Mouse (Mus musculus) heart, embryonic 13.5 days (tissue): ENCODE measurements around the gene Crebbp. TPM values are rescaled to one million over a fixed set of nuclear protein-coding genes. Genes with fewer than 3 reads are reported as not detected.

Experiments used
- ATAC-seq: fragments of 200-750 bp; cut with Nextera tagmentation; 2 replicates; pipeline ENCODE4 v1.8.0; 2017; ENCODE audit warnings: moderate TSS enrichment; ENCODE audit not compliant: insufficient number of reproducible peaks, low FRiP score, low TSS enrichment; ENCODE audit errors: extremely low read depth
- H3K27ac ChIP-seq: fragments of 300-500 bp; sonication (generic); replicated peaks from 2 replicates; pipeline ENCODE4 v1.5.1; 2015; ENCODE audit warnings: moderate library complexity, mild to moderate bottlenecking, inconsistent platforms
- H3K27me3 ChIP-seq: fragments of 300-500 bp; sonication (generic); replicated peaks from 2 replicates; pipeline ENCODE4 v1.6.1; 2015; ENCODE audit warnings: mild to moderate bottlenecking, inconsistent platforms
- H3K36me3 ChIP-seq: fragments of 300-500 bp; sonication (generic); 2 replicates; pipeline ENCODE4 v1.6.1; 2015; ENCODE audit warnings: mild to moderate bottlenecking, inconsistent platforms
- H3K4me1 ChIP-seq: fragments of 300-500 bp; sonication (generic); 2 replicates; pipeline ENCODE4 v1.6.1; 2015; ENCODE audit warnings: inconsistent platforms
- H3K4me2 ChIP-seq: fragments of 300-500 bp; sonication (generic); 2 replicates; pipeline ENCODE4 v1.6.1; 2015; ENCODE audit warnings: inconsistent platforms, mild to moderate bottlenecking, moderate library complexity
- H3K4me3 ChIP-seq: fragments of 300-500 bp; sonication (generic); 2 replicates; pipeline ENCODE4 v1.5.1; 2015; ENCODE audit warnings: moderate library complexity, mild to moderate bottlenecking, inconsistent platforms
- H3K9ac ChIP-seq: fragments of 300-500 bp; sonication (generic); 2 replicates; pipeline ENCODE4 v1.6.1; 2015; ENCODE audit warnings: inconsistent platforms, mild to moderate bottlenecking, moderate library complexity
- H3K9me3 ChIP-seq: fragments of 300-500 bp; sonication (generic); 2 replicates; pipeline ENCODE4 v1.6.1; 2016; ENCODE audit warnings: inconsistent platforms
- WGBS: fragments of 180-500 bp; shearing (Covaris S2); methylation state at CpG from one replicate; pipeline ENCODE4 v1.1.7; 2015; ENCODE audit warnings: mixed read lengths; 5-methylcytosine and 5-hydroxymethylcytosine counted together
- polyA plus RNA-seq: library from polyadenylated mRNA; unstranded; fragments of >200 nt; fragmentation: Nextera tagmentation; extraction: Ambion mirVana; gene quantifications from 2 replicates; pipeline ENCODE4 v1.2.1, GENCODE M21; 2015

Crebbp gene
- polyA plus RNA-seq, 1 experiment from 2014 or later: 20.9 TPM

DNA sequence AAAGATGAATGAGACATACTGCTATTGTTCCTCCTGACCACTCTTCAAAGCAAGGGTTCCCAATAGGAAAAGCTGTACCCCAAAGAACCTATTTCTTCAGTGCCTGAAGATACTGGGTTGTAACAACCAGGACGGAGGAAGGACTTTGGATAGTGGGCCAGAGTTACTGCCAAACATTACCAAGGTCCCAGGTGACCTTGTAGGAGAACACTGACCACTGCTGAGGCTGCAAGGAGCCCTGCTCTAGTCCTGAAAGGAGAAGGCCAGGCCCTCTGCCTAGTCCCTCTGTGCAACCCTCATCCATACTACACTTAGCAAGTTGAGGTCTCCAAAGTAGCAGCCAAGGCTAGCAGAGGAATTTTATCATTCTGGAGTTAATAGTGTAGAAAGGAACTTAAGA lies 60.7 kb downstream of the Crebbp start:
- Histone ChIP-seq H3K9ac (no peak overlapping the region), H3K27ac (no peak overlapping the region), H3K9me3 (no peaks in the 10 kb centered on the region), H3K27me3 (no peaks in the 10 kb centered on the region), H3K4me3 (no peak overlapping the region), H3K36me3 (peaks cover 33% of the 10 kb centered on the region), H3K4me1 (peaks cover 50% of the 10 kb centered on the region), H3K4me2 (no peak overlapping the region)
- ATAC-seq: no peak
- 83% methylated on average over 1 of the region's 1 CpGs for WGBS

- WGBS: 71% methylated on average over 6 of the region's 6 CpGs
- Histone ChIP-seq H3K9me3 (no peaks in the 10 kb centered on the region), H3K9ac (no peak overlapping the region), H3K27ac (no peak overlapping the region), H3K4me2 (no peak overlapping the region), H3K36me3 (peaks cover 43% of the 10 kb centered on the region), H3K4me3 (no peak overlapping the region), H3K4me1 (no peaks in the 10 kb centered on the region), H3K27me3 (no peaks in the 10 kb centered on the region)
- no peak for ATAC-seq
Measured at GRCm38 (mm10) chr16:4138541-4138940, 75.3 kb downstream of the Crebbp start.

DNA sequence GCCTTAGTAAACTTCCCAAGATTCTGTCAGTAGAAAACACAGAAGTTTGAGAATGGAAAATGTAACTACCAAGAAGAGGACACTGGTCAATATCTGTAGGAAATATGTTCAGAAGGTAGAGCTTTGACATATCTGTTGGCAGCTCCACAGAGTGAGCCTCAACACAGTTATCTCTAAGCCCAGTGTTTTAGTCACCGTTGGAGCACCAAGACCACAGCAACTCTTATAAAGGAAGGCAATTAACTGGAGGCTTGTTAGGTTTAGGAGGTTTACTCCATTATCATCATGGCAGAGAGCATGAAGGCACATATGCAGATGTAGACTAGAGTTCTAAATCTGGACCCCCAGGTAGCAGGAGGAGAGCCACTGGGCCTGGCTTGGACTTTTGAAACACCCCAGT lies 80.0 kb downstream of the Crebbp start:
- Histone ChIP-seq H3K27ac (no peak overlapping the region), H3K27me3 (no peaks in the 10 kb centered on the region), H3K4me3 (no peak overlapping the region), H3K4me1 (no peaks in the 10 kb centered on the region), H3K9me3 (no peaks in the 10 kb centered on the region), H3K36me3 (peaks cover 51% of the 10 kb centered on the region), H3K9ac (no peak overlapping the region), H3K4me2 (no peak overlapping the region)
- no peak for ATAC-seq
- WGBS: 65% methylated on average over 1 of the region's 1 CpGs

GRCm38 (mm10) chr16:4128894-4129293 lies 84.9 kb downstream of the Crebbp start:
- Histone ChIP-seq H3K27ac (no peak overlapping the region), H3K4me1 (no peaks in the 10 kb centered on the region), H3K9ac (no peak overlapping the region), H3K36me3 (peaks cover 57% of the 10 kb centered on the region), H3K4me3 (no peak overlapping the region), H3K9me3 (no peaks in the 10 kb centered on the region), H3K27me3 (no peaks in the 10 kb centered on the region), H3K4me2 (no peak overlapping the region)
- ATAC-seq: no peak
- WGBS: 84% methylated on average over 1 of the region's 1 CpGs

- Histone ChIP-seq H3K4me2 (no peak overlapping the region), H3K4me1 (peaks cover 16% of the 10 kb centered on the region), H3K4me3 (no peak overlapping the region), H3K27ac (peak overlapping the region; percentile 61), H3K9ac (no peak overlapping the region), H3K27me3 (no peaks in the 10 kb centered on the region), H3K9me3 (no peaks in the 10 kb centered on the region), H3K36me3 (peaks cover 94% of the 10 kb centered on the region)
- peak; percentile 25; the same call in 1 of the 2 replicates for ATAC-seq
- WGBS: 46% methylated on average over 4 of the region's 4 CpGs
Measured at GRCm38 (mm10) chr16:4117072-4117471, 96.7 kb downstream of the Crebbp start.

DNA sequence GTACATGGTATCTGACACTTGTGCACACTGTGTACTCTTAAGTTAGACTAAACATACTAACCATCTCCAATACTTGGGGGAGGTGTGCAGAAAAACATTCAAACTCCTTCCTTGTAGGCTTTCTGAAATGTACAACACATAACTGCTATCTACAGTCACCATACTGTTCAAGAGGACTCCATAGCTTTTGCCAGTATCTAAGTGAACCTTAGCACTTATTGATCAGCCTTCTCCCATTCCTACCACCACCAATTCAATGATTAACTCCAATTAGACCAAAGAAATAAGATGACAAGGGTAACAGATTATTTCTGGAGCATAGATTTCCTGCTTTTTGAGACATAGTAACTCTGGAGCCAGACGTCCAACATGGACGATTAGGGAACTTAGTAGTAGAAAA lies 113.4 kb downstream of the Crebbp start:
- Histone ChIP-seq H3K27ac (no peak overlapping the region), H3K36me3 (peaks cover 79% of the 10 kb centered on the region), H3K9ac (no peak overlapping the region), H3K4me3 (no peak overlapping the region), H3K9me3 (no peaks in the 10 kb centered on the region), H3K4me2 (no peak overlapping the region), H3K4me1 (no peaks in the 10 kb centered on the region), H3K27me3 (no peaks in the 10 kb centered on the region)
- ATAC-seq: no peak
- WGBS: 85% methylated on average over 2 of the region's 2 CpGs

DNA sequence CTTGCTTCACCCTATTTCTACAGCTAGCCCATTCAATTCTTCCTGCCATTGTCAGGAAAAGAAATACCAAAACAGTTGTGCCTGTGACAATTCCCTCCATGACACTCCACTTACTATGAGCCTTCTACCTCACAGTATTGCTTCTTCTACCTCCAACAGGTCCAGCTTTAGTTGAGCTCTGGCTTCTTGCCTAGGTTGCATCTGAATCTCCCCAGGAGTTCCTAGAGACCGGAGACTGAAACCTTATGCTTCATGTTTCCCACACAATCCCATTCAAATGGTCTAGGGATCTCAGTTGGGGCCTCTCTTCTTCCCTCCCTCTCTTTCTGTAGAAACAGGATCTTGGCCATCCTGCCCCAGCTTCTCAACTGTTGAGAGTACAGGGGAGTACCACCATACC lies 116.3 kb downstream of the Crebbp start:
- H3K9ac ChIP-seq: no peak overlapping the region
- no peak overlapping the region for H3K27ac ChIP-seq
- no peak overlapping the region for H3K4me2 ChIP-seq
- no peaks in the 10 kb centered on the region for H3K27me3 ChIP-seq
- H3K4me1 ChIP-seq: no peaks in the 10 kb centered on the region
- no peak overlapping the region for H3K4me3 ChIP-seq
- ATAC-seq: no peak
- H3K9me3 ChIP-seq: no peaks in the 10 kb centered on the region
- peaks cover 87% of the 10 kb centered on the region for H3K36me3 ChIP-seq
- WGBS: 97% methylated on average over 1 of the region's 1 CpGs

DNA sequence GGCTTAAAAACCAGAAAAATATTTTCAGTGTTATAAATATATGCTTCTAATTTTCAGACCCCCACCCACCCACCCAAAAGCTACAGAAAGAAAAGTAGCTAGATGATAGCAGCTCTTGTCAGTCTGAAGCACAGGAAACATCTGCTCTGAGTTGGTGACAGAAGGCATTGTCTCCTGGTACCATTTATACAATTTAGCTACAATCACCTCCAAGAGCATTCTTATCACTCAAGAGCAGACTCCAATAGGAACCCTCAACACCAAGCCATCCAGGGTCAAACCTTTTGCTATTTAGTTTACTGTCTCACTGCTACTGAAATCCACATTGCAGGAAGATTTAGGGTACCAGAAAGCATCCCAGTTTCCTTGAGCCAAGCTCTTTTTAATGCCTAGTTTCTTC lies 116.9 kb downstream of the Crebbp start:
- Histone ChIP-seq H3K27me3 (no peaks in the 10 kb centered on the region), H3K36me3 (peaks cover 94% of the 10 kb centered on the region), H3K9me3 (no peaks in the 10 kb centered on the region), H3K27ac (no peak overlapping the region), H3K9ac (no peak overlapping the region), H3K4me2 (no peak overlapping the region), H3K4me3 (no peak overlapping the region), H3K4me1 (no peaks in the 10 kb centered on the region)
- no peak for ATAC-seq

DNA sequence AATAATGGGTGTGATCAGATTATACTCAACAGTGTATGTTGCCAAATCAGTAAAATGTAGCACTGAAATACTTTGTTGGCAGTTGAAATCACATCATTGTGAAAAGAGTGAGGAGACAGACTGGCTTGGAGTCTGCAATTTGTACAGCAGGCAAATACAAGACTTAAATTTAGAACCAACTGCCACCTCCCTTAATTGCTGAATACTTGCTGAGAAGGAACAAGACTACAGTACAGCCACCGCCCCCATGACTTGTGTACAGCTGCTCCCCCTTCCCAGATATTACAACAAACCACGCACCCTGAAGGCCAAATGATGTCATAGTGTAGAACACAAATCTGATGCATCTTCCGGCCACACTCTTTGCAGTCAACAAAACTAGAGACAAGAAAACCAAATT lies 117.7 kb downstream of the Crebbp start:
- no peak overlapping the region for H3K9ac ChIP-seq
- H3K9me3 ChIP-seq: no peaks in the 10 kb centered on the region
- H3K27ac ChIP-seq: no peak overlapping the region
- H3K27me3 ChIP-seq: no peaks in the 10 kb centered on the region
- H3K4me2 ChIP-seq: no peak overlapping the region
- no peak for ATAC-seq
- 88% methylated on average over 3 of the region's 3 CpGs for WGBS
- no peak overlapping the region for H3K4me3 ChIP-seq
- peaks cover 94% of the 10 kb centered on the region for H3K36me3 ChIP-seq
- H3K4me1 ChIP-seq: no peaks in the 10 kb centered on the region

- 88% methylated on average over 8 of the region's 8 CpGs for WGBS
- ATAC-seq: no peak; the same call in 1 of the 2 replicates
- no peak overlapping the region for H3K27ac ChIP-seq
- no peaks in the 10 kb centered on the region for H3K4me1 ChIP-seq
- no peak overlapping the region for H3K9ac ChIP-seq
- peaks cover 95% of the 10 kb centered on the region for H3K36me3 ChIP-seq
- no peak overlapping the region for H3K4me3 ChIP-seq
- H3K27me3 ChIP-seq: no peaks in the 10 kb centered on the region
- no peak overlapping the region for H3K4me2 ChIP-seq
- H3K9me3 ChIP-seq: no peaks in the 10 kb centered on the region
Measured at GRCm38 (mm10) chr16:4087214-4087913, 126.4 kb downstream of the Crebbp start.

DNA sequence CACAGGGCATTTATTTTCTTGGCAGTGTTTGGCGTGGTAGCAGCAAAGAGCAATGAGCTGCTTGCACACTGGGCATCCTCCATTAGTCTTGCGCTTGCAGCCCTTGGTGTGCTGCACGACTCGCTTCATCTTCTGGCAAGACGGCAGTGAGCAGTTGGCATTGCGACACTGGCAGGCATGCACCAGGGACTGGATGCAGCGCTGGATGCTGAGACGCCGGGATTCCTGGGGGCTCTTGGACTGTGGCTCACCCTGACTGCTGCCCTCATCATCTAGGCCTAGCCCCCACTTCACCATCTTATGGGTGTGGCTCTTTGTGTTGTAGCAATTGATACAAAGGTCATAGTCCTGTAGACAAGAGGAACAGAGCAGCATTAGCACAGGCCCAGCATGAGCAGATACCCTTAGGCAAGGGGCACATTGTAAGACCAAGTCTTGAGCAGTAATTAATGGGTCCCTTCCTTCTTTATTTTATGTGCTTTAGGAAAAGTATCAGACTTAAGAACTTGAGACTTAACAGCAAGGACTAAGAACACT lies 127.9 kb downstream of the Crebbp start:
- WGBS: 94% methylated on average over 9 of the region's 9 CpGs
- Histone ChIP-seq H3K4me2 (no peak overlapping the region), H3K4me3 (no peak overlapping the region), H3K4me1 (peaks cover 4% of the 10 kb centered on the region), H3K9me3 (no peaks in the 10 kb centered on the region), H3K36me3 (peaks cover 91% of the 10 kb centered on the region), H3K27ac (no peak overlapping the region), H3K27me3 (no peaks in the 10 kb centered on the region), H3K9ac (no peak overlapping the region)
- ATAC-seq: no peak

DNA sequence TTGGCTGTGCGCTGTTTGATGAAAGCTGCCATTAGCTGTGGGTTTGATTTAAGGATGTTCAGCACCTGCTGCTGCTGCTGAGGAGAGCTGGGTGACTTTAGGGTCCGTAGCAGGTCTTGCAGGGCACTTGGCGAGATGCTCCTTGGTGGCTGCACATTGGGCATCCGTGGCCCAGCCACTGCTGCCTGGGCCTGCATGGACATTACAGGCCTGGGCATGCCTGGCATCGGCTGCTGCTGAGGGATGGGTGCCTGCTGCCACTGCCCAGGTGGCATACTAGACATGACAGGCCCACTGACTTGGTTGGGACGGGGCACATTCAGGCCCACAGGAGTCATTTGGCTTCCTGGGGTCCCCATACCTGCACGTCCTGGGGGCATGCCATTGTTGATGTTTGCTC lies 128.7 kb downstream of the Crebbp start:
- Histone ChIP-seq H3K27me3 (no peaks in the 10 kb centered on the region), H3K36me3 (peaks cover 82% of the 10 kb centered on the region), H3K9me3 (no peaks in the 10 kb centered on the region), H3K9ac (no peak overlapping the region), H3K4me1 (peaks cover 13% of the 10 kb centered on the region), H3K27ac (no peak overlapping the region), H3K4me3 (no peak overlapping the region), H3K4me2 (no peak overlapping the region)
- ATAC-seq: no peak
- 94% methylated on average over 7 of the region's 7 CpGs for WGBS
